Mouse (Mus musculus) gonadal fat pad, adult 2 months (tissue): ENCODE measurements around the gene Cdc73. TPM values are rescaled to one million over a fixed set of nuclear protein-coding genes. Genes with fewer than 3 reads are reported as not detected.
"Not testable (repeated sequence)": the region's sequence is repeated elsewhere in the genome, so short reads cannot be mapped to it uniquely, and the experiment has no call there.

Experiments used
- DNase-seq: peaks from one replicate; pipeline ENCODE4 v3.0.0-alpha.2; 2012; ENCODE audit warnings: low read depth
- polyA plus RNA-seq: library from polyadenylated mRNA; depleted of rRNA; stranded (reverse); fragments of >200 nt; gene quantifications from 2 replicates; pipeline ENCODE4 v1.2.3, GENCODE M21; 2012; rRNA removed

Gene Cdc73
- polyA plus RNA-seq: 3.8 and 4.9 TPM in 2 replicates

- no peak for DNase-seq
Measured at GRCm38 (mm10) chr1:143702741-143703262, at the start of gene Cdc73. TSS of gene Cdc73 (minus strand) at chr1:143702893.

GRCm38 (mm10) chr1:143745871-143746270 is 43.2 kb upstream of the Cdc73 start:
- DNase-seq: no peak

GRCm38 (mm10) chr1:143742186-143742585 is 39.5 kb upstream of the Cdc73 start:
- no peak for DNase-seq

- no peak for DNase-seq
Measured at GRCm38 (mm10) chr1:143741331-143741730, 38.6 kb upstream of the Cdc73 start.

GRCm38 (mm10) chr1:143740581-143740980 is 37.9 kb upstream of the Cdc73 start:
- no peak for DNase-seq

GRCm38 (mm10) chr1:143739361-143740350 is 37.0 kb upstream of the Cdc73 start:
- peak; percentile 71 for DNase-seq

GRCm38 (mm10) chr1:143738811-143739210 is 36.1 kb upstream of the Cdc73 start:
- no peak for DNase-seq

- DNase-seq: no peak
Measured at GRCm38 (mm10) chr1:143733914-143734410, 31.3 kb upstream of the Cdc73 start.

- DNase-seq: no peak
Measured at GRCm38 (mm10) chr1:143731691-143732090, 29.0 kb upstream of the Cdc73 start.

- DNase-seq: no peak
Measured at GRCm38 (mm10) chr1:143730899-143731298, 28.2 kb upstream of the Cdc73 start.

GRCm38 (mm10) chr1:143727701-143728445 is 25.2 kb upstream of the Cdc73 start:
- no peak for DNase-seq

GRCm38 (mm10) chr1:143724456-143725064 is 21.9 kb upstream of the Cdc73 start:
- no peak for DNase-seq

- not testable (repeated sequence) for DNase-seq
Measured at GRCm38 (mm10) chr1:143716038-143716437, 13.3 kb upstream of the Cdc73 start, which contains the start of gene Glrx2. TSS of gene Glrx2 (plus strand) at chr1:143716338.

GRCm38 (mm10) chr1:143710627-143710976 is 7.9 kb upstream of the Cdc73 start:
- DNase-seq: no peak

- DNase-seq: no peak
Measured at GRCm38 (mm10) chr1:143709966-143710626, 7.4 kb upstream of the Cdc73 start.

- no peak for DNase-seq
Measured at GRCm38 (mm10) chr1:143708361-143708760, 5.7 kb upstream of the Cdc73 start.

- no peak for DNase-seq
Measured at GRCm38 (mm10) chr1:143707006-143707405, 4.3 kb upstream of the Cdc73 start.

GRCm38 (mm10) chr1:143702141-143702740 is 452 bp downstream of the Cdc73 start:
- DNase-seq: no peak

- no peak for DNase-seq
Measured at GRCm38 (mm10) chr1:143701736-143702135, 957 bp downstream of the Cdc73 start.

- no peak for DNase-seq
Measured at GRCm38 (mm10) chr1:143684849-143685248, 17.8 kb downstream of the Cdc73 start.

- peak; percentile 58 for DNase-seq
Measured at GRCm38 (mm10) chr1:143681108-143681507, 21.6 kb downstream of the Cdc73 start.
